ENCODE assay signal across 11 mouse cellular contexts in the genomic region with DNA sequence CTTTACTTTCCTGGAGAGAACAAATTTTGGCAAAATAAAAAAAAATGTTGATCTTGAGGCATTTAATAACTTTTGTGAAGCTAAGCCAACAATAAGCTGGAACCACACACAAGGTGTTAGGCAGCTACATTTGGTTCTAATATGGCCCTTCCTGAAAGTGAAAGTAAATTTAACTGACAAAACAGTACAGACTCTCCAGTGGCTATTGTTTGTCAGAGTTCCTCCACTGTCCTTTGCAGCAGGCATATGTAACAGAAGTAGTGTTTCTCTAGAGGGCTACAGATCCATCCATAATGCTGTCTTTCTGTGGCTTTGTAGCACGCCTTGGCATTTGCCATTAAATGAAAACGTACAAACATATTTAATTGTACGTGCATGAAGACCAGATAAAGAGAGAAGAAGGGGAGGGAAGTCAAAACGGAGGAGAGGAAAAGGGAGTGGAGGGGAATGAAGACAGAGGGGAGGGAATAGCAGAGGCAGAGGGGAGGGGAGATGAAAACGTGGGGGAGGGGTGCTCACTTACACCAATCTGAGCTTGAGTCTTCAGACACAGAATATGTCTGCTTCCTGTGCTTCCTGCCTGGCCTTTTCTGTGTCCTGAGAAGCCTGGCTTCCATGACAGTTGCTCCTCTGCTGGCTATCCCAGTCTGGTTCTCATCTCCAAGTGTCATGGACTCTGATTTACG.
A peak's percentile ranks its signal among the peaks of the same experiment; 100 is the strongest.
DNase-seq lines count a peak whose midpoint lies in the region; ATAC-seq lines count a peak whose summit lies in the region.
"Had no signal": no experiment of that assay in that cellular context is flagged by ENCODE, and none has a peak within 500 bp of the region (broad histone marks: within the 10 kb centered on the region; RNA-seq: fewer than 3 reads in every experiment).

No protein-coding gene starts in this region.

- H3K9me3 ChIP-seq in lung, embryonic 16.5 days (ENCODE audit: control insufficient read depth, low read length): no peaks in the 10 kb centered on the region
- no peaks in the 10 kb centered on the region for H3K9me3 ChIP-seq in stomach, embryonic 14.5 days (ENCODE audit: control insufficient read depth, low read depth, low read length)

- no peaks in the 10 kb centered on the region for H3K27me3 ChIP-seq in lung, embryonic 16.5 days (ENCODE audit: control insufficient read depth, insufficient read depth, low read depth, low read length)
- H3K27me3 ChIP-seq in stomach, embryonic 14.5 days (ENCODE audit: control insufficient read depth, insufficient read depth, low read length): no peaks in the 10 kb centered on the region

- peak; percentile 9 to 49 for DNase-seq in adrenal gland, adult (ENCODE audit: inconsistent age in 2 of 2, low spot score in 1 of 2)
- DNase-seq in adrenal gland, adult 18-20 months (ENCODE audit: low spot score in 2 of 2): no peak
- no peak for DNase-seq in lung, postnatal 36 days
- DNase-seq in kidney, postnatal 10 days: peak; percentile 53
- no peak for DNase-seq in left cerebral cortex, postnatal 14 days (ENCODE audit: low spot score in 2 of 2)
- DNase-seq in ovary, adult 18-20 months (ENCODE audit: low spot score): no peak
- DNase-seq: heart, postnatal 4 days; left cerebral cortex, postnatal 4 days; thymus, adult 18-20 months had no signal

- ATAC-seq in lung, embryonic 16.5 days (ENCODE audit: low read depth): peak; percentile 62
- peak; percentile 72; the same call in 1 of the 2 replicates for ATAC-seq in stomach, embryonic 14.5 days (ENCODE audit: insufficient number of reproducible peaks, insufficient read depth, low FRiP score, low read depth)

- H3K9ac ChIP-seq in lung, embryonic 16.5 days (ENCODE audit: low read length): no peak overlapping the region
- H3K9ac ChIP-seq in stomach, embryonic 14.5 days (replicated peaks; ENCODE audit: low read depth, low read length): no peak overlapping the region

- intact Hi-C loops in left cerebral cortex, postnatal 14 days (cut with DNase I): no loop called here

- WGBS in lung, embryonic 16.5 days: 29% methylated on average over 6 of the region's 6 CpGs
- 22% methylated on average over 6 of the region's 6 CpGs for WGBS in stomach, embryonic 14.5 days

- H3K4me1 ChIP-seq in lung, embryonic 16.5 days (replicated peaks; ENCODE audit: control insufficient read depth, insufficient read depth, low read length): no peaks in the 10 kb centered on the region
- H3K4me1 ChIP-seq in stomach, embryonic 14.5 days (ENCODE audit: control insufficient read depth, insufficient read depth, low read length): peaks cover 2% of the 10 kb centered on the region; the same call in 1 of the 2 replicates

- peak overlapping the region; percentile 13; the same call in 1 of the 2 replicates for H3K4me3 ChIP-seq in lung, embryonic 16.5 days (ENCODE audit: low read length)
- H3K4me3 ChIP-seq in stomach, embryonic 14.5 days (ENCODE audit: low read depth, low read length): no peak overlapping the region

- H3K36me3 ChIP-seq in lung, embryonic 16.5 days (ENCODE audit: control insufficient read depth, insufficient read depth, low read length): no peaks in the 10 kb centered on the region
- no peaks in the 10 kb centered on the region for H3K36me3 ChIP-seq in stomach, embryonic 14.5 days (ENCODE audit: control insufficient read depth, insufficient read depth, low read length)

- 0 out of 2 replicates have a peak overlapping the region, but pooled peaks have one; percentile 13 for H3K4me2 ChIP-seq in lung, embryonic 16.5 days (ENCODE audit: low read depth, low read length)
- peak overlapping the region; percentile 11; the same call in 1 of the 2 replicates for H3K4me2 ChIP-seq in stomach, embryonic 14.5 days (replicated peaks; ENCODE audit: low read depth, low read length)

- H3K27ac ChIP-seq in lung, embryonic 16.5 days (ENCODE audit: low read length): no peak overlapping the region
- H3K27ac ChIP-seq in stomach, embryonic 14.5 days (ENCODE audit: low read length): peak overlapping the region; percentile 18; the same call in 1 of the 2 replicates

Comparison
In these comparisons a context has a peak if more than half of its experiments do, and no peak if none do; other contexts are left out.
1. DNase-seq: peak in adrenal gland, adult (2 of 2) and kidney, postnatal 10 days (single experiment); none in adrenal gland, adult 18-20 months (0 of 2), lung, postnatal 36 days (single experiment), left cerebral cortex, postnatal 14 days (0 of 2) and ovary, adult 18-20 months (single experiment).